ENCODE assay signal across 8 mouse cellular contexts in the genomic region with DNA sequence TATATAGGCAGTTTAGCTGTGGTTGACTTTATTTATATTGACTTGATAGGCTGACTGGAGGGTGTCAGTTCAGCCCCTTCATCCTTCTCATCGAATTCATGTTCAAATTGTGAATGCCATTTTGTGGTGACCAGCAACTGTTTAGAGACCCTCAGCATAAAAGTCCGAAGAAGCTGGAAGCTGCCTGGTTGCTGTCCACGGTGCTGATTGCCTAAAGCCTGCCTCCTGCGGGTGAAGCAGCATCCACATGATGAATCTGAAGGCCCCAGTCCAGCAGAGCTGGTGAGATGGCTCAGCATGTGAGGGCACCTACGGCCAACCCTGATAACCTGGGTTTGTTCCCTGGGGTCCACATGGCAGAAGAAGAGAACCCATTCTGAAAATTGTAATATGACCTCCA. TPM values are rescaled to one million over a fixed set of nuclear protein-coding genes. Genes with fewer than 3 reads are reported as not detected.
DNase-seq lines count a peak whose midpoint lies in the region; ATAC-seq lines count a peak whose summit lies in the region.

No protein-coding gene starts in this region.

- H3K9ac ChIP-seq in hindbrain, embryonic 14.5 days, result no peak overlapping the region

- peak; percentile 60 for DNase-seq in hindbrain, embryonic 10.5 days (ENCODE audit: low spot score)
- DNase-seq in hindbrain, embryonic 14.5 days (ENCODE audit: low spot score), result no peak
- peak; percentile 33 for DNase-seq in A20 (ENCODE audit: low read depth, low spot score)
- peak; percentile 28 for DNase-seq in adrenal gland, adult 2 months
- peak; percentile 53 for DNase-seq in kidney, postnatal 14 days
- peak; percentile 26 for DNase-seq in splenic B cell, adult 2 months (ENCODE audit: low read depth, low spot score)
- no peak for DNase-seq in natural killer cell, adult 2 months (ENCODE audit: low spot score in 2 of 2)
- DNase-seq in cerebellum, adult 8-10 months, result no peak

- H3K9me3 ChIP-seq in hindbrain, embryonic 10.5 days, result no peaks in the 10 kb centered on the region
- H3K9me3 ChIP-seq in hindbrain, embryonic 14.5 days (ENCODE audit: control insufficient read depth, low read length), result no peaks in the 10 kb centered on the region

- H3K4me3 ChIP-seq in hindbrain, embryonic 10.5 days, result no peak overlapping the region
- H3K4me3 ChIP-seq in hindbrain, embryonic 14.5 days (replicated peaks; ENCODE audit: low read length), result no peak overlapping the region

- peaks cover 16% of the 10 kb centered on the region for H3K27me3 ChIP-seq in hindbrain, embryonic 10.5 days (ENCODE audit: insufficient read depth, poor library complexity, severe bottlenecking)
- H3K27me3 ChIP-seq in hindbrain, embryonic 14.5 days (ENCODE audit: control insufficient read depth, insufficient read depth, low read length), result peaks cover 23% of the 10 kb centered on the region
- H3K27me3 ChIP-seq in splenic B cell, adult 2 months (ENCODE audit: control insufficient read depth, insufficient read depth, low read length, poor library complexity, severe bottlenecking), result no peaks in the 10 kb centered on the region

- no peak overlapping the region for H3K4me2 ChIP-seq in hindbrain, embryonic 14.5 days (replicated peaks)

- H3K4me1 ChIP-seq in hindbrain, embryonic 10.5 days (replicated peaks), result peaks cover 10% of the 10 kb centered on the region
- 0 out of 2 replicates have a peak, but pooled peaks cover 6% of the 10 kb centered on the region for H3K4me1 ChIP-seq in hindbrain, embryonic 14.5 days (replicated peaks; ENCODE audit: control insufficient read depth, insufficient read depth, low read length)

- H3K27ac ChIP-seq in hindbrain, embryonic 10.5 days, result no peak overlapping the region
- no peak overlapping the region for H3K27ac ChIP-seq in hindbrain, embryonic 14.5 days

- ATAC-seq in hindbrain, embryonic 14.5 days (ENCODE audit: low FRiP score), result no peak

- 20% methylated on average over 5 of the region's 5 CpGs for WGBS in hindbrain, embryonic 10.5 days
- WGBS in hindbrain, embryonic 14.5 days, result 20% methylated on average over 5 of the region's 5 CpGs

- H3K36me3 ChIP-seq in hindbrain, embryonic 10.5 days, result no peaks in the 10 kb centered on the region
- H3K36me3 ChIP-seq in hindbrain, embryonic 14.5 days (replicated peaks; ENCODE audit: control insufficient read depth, insufficient read depth), result no peaks in the 10 kb centered on the region
- H3K36me3 ChIP-seq in splenic B cell, adult 2 months (ENCODE audit: control insufficient read depth, insufficient read depth, low read length, poor library complexity, severe bottlenecking), result no peaks in the 10 kb centered on the region

RNA-seq across cellular contexts. Expression of a gene that starts 4.1 kb away (rescaled TPM):
- 0.08 and 0.10 TPM in 2 replicates for polyA plus RNA-seq in hindbrain, embryonic 10.5 days (2016; fragmentation: Nextera tagmentation; extraction: Ambion mirVana)
- polyA plus RNA-seq in hindbrain, embryonic 14.5 days (2014; fragmentation: Nextera tagmentation; extraction: Ambion mirVana), result 0.07 TPM in 1 of 2 replicates, not detected in the other
- under 1 TPM in 1 of 2 experiments, not detected in 1; 0.14 TPM for total RNA-seq in adrenal gland, adult 2 months (2021)
- polyA plus RNA-seq in adrenal gland, adult 2 months (2012; rRNA removed), result 0.04 and 0.06 TPM in 2 replicates

RNA-seq across cellular contexts. Expression of a gene that starts 23.2 kb away (rescaled TPM):
- 2.1 and 3.1 TPM in 2 replicates for polyA plus RNA-seq in hindbrain, embryonic 10.5 days (2016; fragmentation: Nextera tagmentation; extraction: Ambion mirVana)
- 4.8 and 5.2 TPM in 2 replicates for polyA plus RNA-seq in hindbrain, embryonic 14.5 days (2014; fragmentation: Nextera tagmentation; extraction: Ambion mirVana)
- total RNA-seq in adrenal gland, adult 2 months (2021), result 10 to 100 TPM; 12.5 to 16.1 TPM
- 2.6 and 3.1 TPM in 2 replicates for polyA plus RNA-seq in adrenal gland, adult 2 months (2012; rRNA removed)

Comparison
In these comparisons a context has a peak if more than half of its experiments do, and no peak if none do; other contexts are left out.
1. DNase-seq: peak in hindbrain, embryonic 10.5 days (single experiment), A20 (single experiment), adrenal gland, adult 2 months (single experiment), kidney, postnatal 14 days (single experiment) and splenic B cell, adult 2 months (single experiment); none in hindbrain, embryonic 14.5 days (single experiment), natural killer cell, adult 2 months (0 of 2) and cerebellum, adult 8-10 months (single experiment).